Mouse (Mus musculus) small intestine, adult 2 months (tissue): ENCODE data around the gene Aqp2. TPM values are rescaled to one million over a fixed set of nuclear protein-coding genes. Genes with fewer than 3 reads are reported as not detected.

Experiments
- H3K27ac ChIP-seq: fragments of 200-500 bp; 2 replicates; pipeline ENCODE4 v1.5.1; 2012; ENCODE audit warnings: low read depth, low read length, control low read depth, inconsistent platforms; ENCODE audit not compliant: insufficient read depth
- H3K27me3 ChIP-seq: fragments of 200-500 bp; 2 replicates; pipeline ENCODE4 v1.6.1; 2012; ENCODE audit warnings: mild to moderate bottlenecking, moderate library complexity, low read length, inconsistent platforms; ENCODE audit not compliant: control insufficient read depth, insufficient read depth
- H3K36me3 ChIP-seq: fragments of 200-500 bp; 2 replicates; pipeline ENCODE4 v1.6.1; 2012; ENCODE audit warnings: mild to moderate bottlenecking, low read length, control low read depth, inconsistent platforms; ENCODE audit not compliant: control insufficient read depth, insufficient read depth
- H3K4me1 ChIP-seq: fragments of 200-500 bp; 2 replicates; pipeline ENCODE4 v1.6.1; 2012; ENCODE audit warnings: low read length, inconsistent platforms, mixed read lengths; ENCODE audit not compliant: control insufficient read depth, insufficient read depth, insufficient read length
- H3K4me3 ChIP-seq: fragments of 200-500 bp; 2 replicates; pipeline ENCODE4 v1.5.1; 2012; ENCODE audit warnings: low read depth, mild to moderate bottlenecking, control low read depth, inconsistent platforms, low read length, moderate library complexity
- CTCF ChIP-seq: fragments of 200-500 bp; IDR thresholded peaks from 2 replicates; pipeline ENCODE4 v1.5.1; 2012; ENCODE audit warnings: low read depth, mild to moderate bottlenecking, control low read depth, inconsistent platforms, low read length, moderate library complexity, mixed read lengths; ENCODE audit not compliant: insufficient replicate concordance, insufficient read length; ENCODE audit errors: extremely low read depth
- POLR2A ChIP-seq: fragments of 200-500 bp; IDR thresholded peaks from 2 replicates; pipeline ENCODE4 v1.6.1; 2012; ENCODE audit warnings: low read depth, mild to moderate bottlenecking, control low read depth, inconsistent platforms, low read length, moderate library complexity
- WGBS: fragments of 180-500 bp; shearing (Covaris S2); methylation state at CpG from one replicate; pipeline ENCODE4 v1.1.7; 2018; 5-methylcytosine and 5-hydroxymethylcytosine counted together
- polyA plus RNA-seq: library from polyadenylated mRNA; depleted of rRNA; stranded (reverse); fragments of >200 nt; gene quantifications from 2 replicates; pipeline ENCODE4 v1.2.3, GENCODE M21; 2012; rRNA removed

The Aqp2 gene
- polyA plus RNA-seq, 1 experiment = not detected

- peaks cover 4% of the 10 kb centered on the region; the same call in 1 of the 2 replicates for H3K27me3 ChIP-seq
- no peak for TF ChIP-seq POLR2A
- no peak for TF ChIP-seq CTCF
- no peaks in the 10 kb centered on the region; the same call in 1 of the 2 replicates for H3K4me1 ChIP-seq
- no peak overlapping the region for H3K4me3 ChIP-seq
- H3K27ac ChIP-seq = no peak overlapping the region
- peaks cover 9% of the 10 kb centered on the region for H3K36me3 ChIP-seq
- 88% methylated on average over 3 of the region's 3 CpGs for WGBS
Observed at GRCm38 (mm10) chr15:99618595-99618994, 39.7 kb downstream of the Aqp2 start.

GRCm38 (mm10) chr15:99619821-99620220 is 41.0 kb downstream of the Aqp2 start:
- Histone ChIP-seq H3K4me1 (no peaks in the 10 kb centered on the region; the same call in 1 of the 2 replicates), H3K4me3 (no peak overlapping the region), H3K27me3 (no peaks in the 10 kb centered on the region), H3K36me3 (peaks cover 15% of the 10 kb centered on the region), H3K27ac (no peak overlapping the region)
- 73% methylated on average over 4 of the region's 4 CpGs for WGBS
- TF ChIP-seq POLR2A (no peak), CTCF (no peak)

GRCm38 (mm10) chr15:99622063-99622462 is 43.2 kb downstream of the Aqp2 start:
- no peaks in the 10 kb centered on the region; the same call in 1 of the 2 replicates for H3K4me1 ChIP-seq
- TF ChIP-seq POLR2A = no peak
- no peak for TF ChIP-seq CTCF
- H3K4me3 ChIP-seq = no peak overlapping the region
- no peaks in the 10 kb centered on the region for H3K27me3 ChIP-seq
- H3K27ac ChIP-seq = no peak overlapping the region
- H3K36me3 ChIP-seq = peaks cover 24% of the 10 kb centered on the region
- WGBS = 94% methylated on average over 11 of the region's 11 CpGs

- Histone ChIP-seq H3K36me3 (peaks cover 41% of the 10 kb centered on the region), H3K4me1 (no peaks in the 10 kb centered on the region), H3K27me3 (no peaks in the 10 kb centered on the region), H3K4me3 (no peak overlapping the region), H3K27ac (no peak overlapping the region)
- TF ChIP-seq POLR2A (no peak), CTCF (no peak)
Observed at GRCm38 (mm10) chr15:99631618-99632017, 52.8 kb downstream of the Aqp2 start.

Other genes starting within 250 kb of the Aqp2 start
- gene Fmnl3, start 208.6 kb upstream of the Aqp2 start, polyA plus RNA-seq = 4.2 and 8.2 TPM in 2 replicates
- 672 and 1,662 TPM in 2 replicates for gene Tmbim6, start 186.2 kb upstream of the Aqp2 start, polyA plus RNA-seq
- gene Nckap5l, start 121.3 kb upstream of the Aqp2 start, polyA plus RNA-seq = 1.8 and 3.1 TPM in 2 replicates
- gene Bcdin3d, start 104.3 kb upstream of the Aqp2 start, polyA plus RNA-seq = 2.7 and 5.2 TPM in 2 replicates
- 1.3 and 1.7 TPM in 2 replicates for gene Faim2, start 50.9 kb upstream of the Aqp2 start, polyA plus RNA-seq
- 0.20 and 52.4 TPM in 2 replicates for gene Aqp5, start 11.7 kb downstream of the Aqp2 start, polyA plus RNA-seq
- gene Aqp6, start 22.3 kb downstream of the Aqp2 start, polyA plus RNA-seq = not detected in 2 replicates
- 6.8 and 12.5 TPM in 2 replicates for gene Racgap1, start 72.6 kb downstream of the Aqp2 start, polyA plus RNA-seq
- 0.30 and 0.70 TPM in 2 replicates for gene Asic1, start 91.3 kb downstream of the Aqp2 start, polyA plus RNA-seq
- 9.5 and 23.8 TPM in 2 replicates for gene Smarcd1, start 123.1 kb downstream of the Aqp2 start, polyA plus RNA-seq
- gene Gm17349, start 126.4 kb downstream of the Aqp2 start, polyA plus RNA-seq = 3.0 TPM in 1 of 2 replicates, not detected in the other
- gene Gpd1, start 138.5 kb downstream of the Aqp2 start, polyA plus RNA-seq = 246 and 260 TPM in 2 replicates
- 301 and 397 TPM in 2 replicates for gene Cox14, start 146.6 kb downstream of the Aqp2 start, polyA plus RNA-seq
- 6.9 and 8.2 TPM in 2 replicates for gene Cers5, start 193.8 kb downstream of the Aqp2 start, polyA plus RNA-seq